Mouse (Mus musculus): ENCODE results near the gene Serinc1. TPM values are rescaled to one million over a fixed set of nuclear protein-coding genes. Genes with fewer than 3 reads are reported as not detected.
"Not testable (repeated sequence)": the region's sequence is repeated elsewhere in the genome, so short reads cannot be mapped to it uniquely, and the experiment has no call there.

The Serinc1 gene
- polyA plus RNA-seq, 1 experiment from 2014 or later: 162 TPM

GRCm38 (mm10) chr10:57549631-57550030 is 17.3 kb upstream of the Serinc1 start:
- Histone ChIP-seq H3K36me3 (ENCODE audit: control insufficient read depth, insufficient read depth, low read length) (no peaks in the 10 kb centered on the region), H3K4me2 (replicated peaks; ENCODE audit: low read depth, low read length) (no peak overlapping the region), H3K27ac (ENCODE audit: low read length) (no peak overlapping the region), H3K4me3 (ENCODE audit: low read depth, low read length) (no peak overlapping the region), H3K4me1 (ENCODE audit: control insufficient read depth, insufficient read depth, low read length) (no peaks in the 10 kb centered on the region), H3K27me3 (ENCODE audit: control insufficient read depth, insufficient read depth, low read length) (no peaks in the 10 kb centered on the region), H3K9me3 (ENCODE audit: control insufficient read depth, low read depth, low read length) (no peaks in the 10 kb centered on the region), H3K9ac (replicated peaks; ENCODE audit: low read depth, low read length) (no peak overlapping the region)
- 85% methylated on average over 4 of the region's 4 CpGs for WGBS
- ATAC-seq (ENCODE audit: insufficient number of reproducible peaks, insufficient read depth, low FRiP score, low read depth): no peak

- H3K9me3 ChIP-seq (ENCODE audit: control insufficient read depth, low read depth, low read length); H3K9ac ChIP-seq (replicated peaks; ENCODE audit: low read depth, low read length); H3K27ac ChIP-seq (ENCODE audit: low read length); H3K4me1 ChIP-seq (ENCODE audit: control insufficient read depth, insufficient read depth, low read length); H3K4me3 ChIP-seq (ENCODE audit: low read depth, low read length); ATAC-seq (ENCODE audit: insufficient number of reproducible peaks, insufficient read depth, low FRiP score, low read depth); H3K27me3 ChIP-seq (ENCODE audit: control insufficient read depth, insufficient read depth, low read length); H3K4me2 ChIP-seq (replicated peaks; ENCODE audit: low read depth, low read length); H3K36me3 ChIP-seq (ENCODE audit: control insufficient read depth, insufficient read depth, low read length): not testable (repeated sequence)
- WGBS: 85% methylated on average over 9 of the region's 9 CpGs
Observed at GRCm38 (mm10) chr10:57543890-57544289, 11.6 kb upstream of the Serinc1 start.

GRCm38 (mm10) chr10:57531616-57532217 is 613 bp downstream of the Serinc1 start:
- H3K27me3 ChIP-seq (ENCODE audit: control insufficient read depth, insufficient read depth, low read length): no peaks in the 10 kb centered on the region
- peak overlapping the region; percentile 84 for H3K9ac ChIP-seq (replicated peaks; ENCODE audit: low read depth, low read length)
- peaks cover 9% of the 10 kb centered on the region; the same call in 1 of the 2 replicates for H3K36me3 ChIP-seq (ENCODE audit: control insufficient read depth, insufficient read depth, low read length)
- H3K9me3 ChIP-seq (ENCODE audit: control insufficient read depth, low read depth, low read length): no peaks in the 10 kb centered on the region
- H3K27ac ChIP-seq (ENCODE audit: low read length): peak overlapping the region; percentile 91
- peak overlapping the region; percentile 87 for H3K4me3 ChIP-seq (ENCODE audit: low read depth, low read length)
- no peak for ATAC-seq (ENCODE audit: insufficient number of reproducible peaks, insufficient read depth, low FRiP score, low read depth)
- peaks cover 3% of the 10 kb centered on the region; the same call in 1 of the 2 replicates for H3K4me1 ChIP-seq (ENCODE audit: control insufficient read depth, insufficient read depth, low read length)
- peak overlapping the region; percentile 59 for H3K4me2 ChIP-seq (replicated peaks; ENCODE audit: low read depth, low read length)
- 3% methylated on average over 28 of the region's 28 CpGs for WGBS

- Histone ChIP-seq H3K27me3 (ENCODE audit: control insufficient read depth, insufficient read depth, low read length) (no peaks in the 10 kb centered on the region), H3K9ac (replicated peaks; ENCODE audit: low read depth, low read length) (0 out of 2 replicates have a peak overlapping the region, but pooled peaks have one; percentile 84), H3K27ac (ENCODE audit: low read length) (no peak overlapping the region), H3K4me1 (ENCODE audit: control insufficient read depth, insufficient read depth, low read length) (peaks cover 3% of the 10 kb centered on the region; the same call in 1 of the 2 replicates), H3K4me2 (replicated peaks; ENCODE audit: low read depth, low read length) (peak overlapping the region; percentile 59), H3K4me3 (ENCODE audit: low read depth, low read length) (peak overlapping the region; percentile 87), H3K9me3 (ENCODE audit: control insufficient read depth, low read depth, low read length) (no peaks in the 10 kb centered on the region), H3K36me3 (ENCODE audit: control insufficient read depth, insufficient read depth, low read length) (peaks cover 12% of the 10 kb centered on the region)
- 64% methylated on average over 2 of the region's 2 CpGs for WGBS
- no peak for ATAC-seq (ENCODE audit: insufficient number of reproducible peaks, insufficient read depth, low FRiP score, low read depth)
Observed at GRCm38 (mm10) chr10:57531076-57531475, 1.3 kb downstream of the Serinc1 start.

GRCm38 (mm10) chr10:57526469-57526868 is 5.9 kb downstream of the Serinc1 start:
- no peaks in the 10 kb centered on the region for H3K27me3 ChIP-seq (ENCODE audit: control insufficient read depth, insufficient read depth, low read length)
- H3K9ac ChIP-seq (replicated peaks; ENCODE audit: low read depth, low read length): no peak overlapping the region
- WGBS: 92% methylated on average over 5 of the region's 5 CpGs
- no peaks in the 10 kb centered on the region for H3K9me3 ChIP-seq (ENCODE audit: control insufficient read depth, low read depth, low read length)
- H3K27ac ChIP-seq (ENCODE audit: low read length): no peak overlapping the region
- H3K4me1 ChIP-seq (ENCODE audit: control insufficient read depth, insufficient read depth, low read length): peaks cover 3% of the 10 kb centered on the region; the same call in 1 of the 2 replicates
- peaks cover 41% of the 10 kb centered on the region for H3K36me3 ChIP-seq (ENCODE audit: control insufficient read depth, insufficient read depth, low read length)
- H3K4me3 ChIP-seq (ENCODE audit: low read depth, low read length): no peak overlapping the region
- no peak for ATAC-seq (ENCODE audit: insufficient number of reproducible peaks, insufficient read depth, low FRiP score, low read depth)
- H3K4me2 ChIP-seq (replicated peaks; ENCODE audit: low read depth, low read length): no peak overlapping the region

GRCm38 (mm10) chr10:57515278-57515677 is 17.1 kb downstream of the Serinc1 start:
- Histone ChIP-seq H3K36me3 (ENCODE audit: control insufficient read depth, insufficient read depth, low read length) (peaks cover 47% of the 10 kb centered on the region), H3K9me3 (ENCODE audit: control insufficient read depth, low read depth, low read length) (no peaks in the 10 kb centered on the region), H3K4me1 (ENCODE audit: control insufficient read depth, insufficient read depth, low read length) (no peaks in the 10 kb centered on the region), H3K4me3 (ENCODE audit: low read depth, low read length) (no peak overlapping the region), H3K27me3 (ENCODE audit: control insufficient read depth, insufficient read depth, low read length) (no peaks in the 10 kb centered on the region), H3K9ac (replicated peaks; ENCODE audit: low read depth, low read length) (no peak overlapping the region), H3K27ac (ENCODE audit: low read length) (no peak overlapping the region), H3K4me2 (replicated peaks; ENCODE audit: low read depth, low read length) (no peak overlapping the region)
- no peak for ATAC-seq (ENCODE audit: insufficient number of reproducible peaks, insufficient read depth, low FRiP score, low read depth)
- WGBS: 74% methylated on average over 1 of the region's 1 CpGs

GRCm38 (mm10) chr10:57514616-57515015 is 17.7 kb downstream of the Serinc1 start:
- Histone ChIP-seq H3K4me3 (ENCODE audit: low read depth, low read length) (no peak overlapping the region), H3K36me3 (ENCODE audit: control insufficient read depth, insufficient read depth, low read length) (peaks cover 46% of the 10 kb centered on the region), H3K4me2 (replicated peaks; ENCODE audit: low read depth, low read length) (no peak overlapping the region), H3K27ac (ENCODE audit: low read length) (no peak overlapping the region), H3K9ac (replicated peaks; ENCODE audit: low read depth, low read length) (no peak overlapping the region), H3K9me3 (ENCODE audit: control insufficient read depth, low read depth, low read length) (no peaks in the 10 kb centered on the region), H3K27me3 (ENCODE audit: control insufficient read depth, insufficient read depth, low read length) (no peaks in the 10 kb centered on the region), H3K4me1 (ENCODE audit: control insufficient read depth, insufficient read depth, low read length) (no peaks in the 10 kb centered on the region)
- WGBS: 94% methylated on average over 2 of the region's 2 CpGs
- ATAC-seq (ENCODE audit: insufficient number of reproducible peaks, insufficient read depth, low FRiP score, low read depth): no peak

GRCm38 (mm10) chr10:57499414-57500156 is 32.7 kb downstream of the Serinc1 start:
- ATAC-seq (ENCODE audit: insufficient number of reproducible peaks, insufficient read depth, low FRiP score, low read depth): no peak

More at GRCm38 (mm10) chr10:57499414-57500156, 32.7 kb downstream of the Serinc1 start:
- H3K4me3 ChIP-seq (ENCODE audit: low read depth, low read length): no peak overlapping the region
- H3K9me3 ChIP-seq (ENCODE audit: control insufficient read depth, low read depth, low read length): no peaks in the 10 kb centered on the region
- H3K4me2 ChIP-seq (replicated peaks; ENCODE audit: low read depth, low read length): no peak overlapping the region
- no peaks in the 10 kb centered on the region for H3K4me1 ChIP-seq (ENCODE audit: control insufficient read depth, insufficient read depth, low read length)
- H3K9ac ChIP-seq (replicated peaks; ENCODE audit: low read depth, low read length): no peak overlapping the region
- H3K27ac ChIP-seq (ENCODE audit: low read length): no peak overlapping the region
- no peaks in the 10 kb centered on the region for H3K27me3 ChIP-seq (ENCODE audit: control insufficient read depth, insufficient read depth, low read length)
- H3K36me3 ChIP-seq (ENCODE audit: control insufficient read depth, insufficient read depth, low read length): peaks cover 8% of the 10 kb centered on the region
- WGBS: 71% methylated on average over 9 of the region's 9 CpGs
